Mouse (Mus musculus) megakaryocyte, embryonic 14.5 days (primary cell): ENCODE measurements at regions not wholly inside any gene's neighbourhood (a gene's known extent, or its start where the extent isn't known, plus 50 kb on each side); places are given as distances from the start of the nearest gene placed in this dataset.

Experiments
- H3K27me3 ChIP-seq: replicated peaks from 2 replicates; pipeline ENCODE3; 2012; ENCODE audit warnings: inconsistent platforms
- H3K36me3 ChIP-seq: replicated peaks from 2 replicates; pipeline ENCODE3; 2012; ENCODE audit warnings: low read length, inconsistent platforms, mixed read lengths
- H3K4me1 ChIP-seq: 2 replicates; pipeline ENCODE4 v1.6.1; 2012; ENCODE audit warnings: inconsistent platforms
- H3K4me3 ChIP-seq: replicated peaks from 2 replicates; pipeline ENCODE3; 2012; ENCODE audit warnings: moderate library complexity, mild to moderate bottlenecking, inconsistent platforms
- H3K9me3 ChIP-seq: 2 replicates; pipeline ENCODE4 v1.6.1; 2012; ENCODE audit warnings: inconsistent platforms
- FLI1 ChIP-seq: IDR thresholded peaks from 2 replicates; pipeline ENCODE4 v1.6.1; 2012; ENCODE audit warnings: low read length, inconsistent platforms, mixed read lengths
- GATA1 ChIP-seq: IDR thresholded peaks from 3 replicates; pipeline ENCODE4 v1.6.1; 2012; ENCODE audit warnings: mixed read lengths, low read length, inconsistent platforms, borderline replicate concordance

DNA sequence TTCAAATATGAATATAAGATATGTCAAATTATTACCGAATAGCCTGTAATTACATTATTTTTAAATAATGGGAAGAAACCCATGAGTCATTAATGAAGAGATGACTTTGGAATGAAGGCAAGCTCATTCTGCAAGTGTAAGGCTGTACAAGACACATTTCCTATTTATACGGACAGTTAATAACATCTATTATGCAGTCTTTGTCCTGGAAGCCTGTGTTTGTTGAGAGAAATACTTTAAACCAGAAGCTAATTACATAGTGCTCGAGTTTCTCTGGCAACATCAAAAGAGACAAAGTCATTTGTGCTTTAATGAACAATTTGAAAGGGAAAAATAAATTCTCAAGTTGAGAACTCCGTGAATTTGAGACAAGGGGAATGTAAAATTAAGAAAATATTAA, 242.5 kb upstream of the BC052040 start:
- no peak for TF ChIP-seq FLI1
- TF ChIP-seq GATA1 = no peak
- Histone ChIP-seq H3K4me3 (no peak overlapping the region), H3K9me3 (peaks cover 17% of the 10 kb centered on the region), H3K36me3 (no peaks in the 10 kb centered on the region), H3K27me3 (no peaks in the 10 kb centered on the region), H3K4me1 (no peaks in the 10 kb centered on the region)

DNA sequence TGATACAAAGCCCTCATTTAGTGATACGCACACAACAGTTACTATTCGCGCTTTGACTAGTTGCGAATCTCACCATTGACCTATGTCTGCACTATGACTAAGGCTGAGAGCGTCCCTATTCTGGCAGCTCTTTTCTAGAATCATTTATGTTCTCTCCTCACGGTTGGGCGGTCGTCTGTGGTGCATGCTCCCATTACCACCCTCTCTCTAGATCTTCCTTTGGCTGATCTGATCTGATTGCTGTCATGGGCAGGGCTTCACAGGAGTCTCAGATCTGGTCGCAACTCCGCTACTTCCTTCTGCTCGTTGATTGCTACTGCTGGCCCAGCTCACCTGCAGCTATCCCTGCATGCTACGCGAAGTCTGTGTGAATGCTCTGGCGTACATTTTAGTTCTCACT, 239.2 kb upstream of the BC052040 start:
- no peak for TF ChIP-seq GATA1
- Histone ChIP-seq H3K36me3 (no peaks in the 10 kb centered on the region), H3K27me3 (no peaks in the 10 kb centered on the region), H3K4me3 (no peak overlapping the region), H3K9me3 (peaks cover 16% of the 10 kb centered on the region), H3K4me1 (no peaks in the 10 kb centered on the region)

- no peaks in the 10 kb centered on the region for H3K36me3 ChIP-seq
- H3K9me3 ChIP-seq = peaks cover 16% of the 10 kb centered on the region
- no peak overlapping the region for H3K4me3 ChIP-seq
- no peaks in the 10 kb centered on the region for H3K4me1 ChIP-seq
- TF ChIP-seq GATA1 (no peak), FLI1 (no peak)
- H3K27me3 ChIP-seq = no peaks in the 10 kb centered on the region
Observed at GRCm38 (mm10) chr2:115346551-115346950, 235.0 kb upstream of the BC052040 start.

- H3K36me3 ChIP-seq = no peaks in the 10 kb centered on the region
- TF ChIP-seq GATA1 = no peak
- TF ChIP-seq FLI1 = no peak
- no peaks in the 10 kb centered on the region for H3K4me1 ChIP-seq
- no peak overlapping the region for H3K4me3 ChIP-seq
- H3K9me3 ChIP-seq = peaks cover 4% of the 10 kb centered on the region; the same call in 1 of the 2 replicates
- no peaks in the 10 kb centered on the region for H3K27me3 ChIP-seq
Observed at GRCm38 (mm10) chr2:115348263-115348662, 233.3 kb upstream of the BC052040 start.

GRCm38 (mm10) chr2:115371072-115371471, 210.4 kb upstream of the BC052040 start:
- H3K4me3 ChIP-seq = no peak overlapping the region
- H3K36me3 ChIP-seq = no peaks in the 10 kb centered on the region
- no peaks in the 10 kb centered on the region for H3K27me3 ChIP-seq
- H3K9me3 ChIP-seq = peaks cover 12% of the 10 kb centered on the region
- H3K4me1 ChIP-seq = no peaks in the 10 kb centered on the region
- TF ChIP-seq GATA1 = no peak

- no peaks in the 10 kb centered on the region for H3K36me3 ChIP-seq
- TF ChIP-seq GATA1 (no peak), FLI1 (no peak)
- no peaks in the 10 kb centered on the region for H3K4me1 ChIP-seq
- H3K9me3 ChIP-seq = peaks cover 4% of the 10 kb centered on the region
- no peaks in the 10 kb centered on the region for H3K27me3 ChIP-seq
- H3K4me3 ChIP-seq = no peak overlapping the region
Observed at GRCm38 (mm10) chr2:115375336-115375735, 206.2 kb upstream of the BC052040 start.

- no peaks in the 10 kb centered on the region for H3K4me1 ChIP-seq
- peaks cover 24% of the 10 kb centered on the region for H3K9me3 ChIP-seq
- H3K4me3 ChIP-seq = no peak overlapping the region
- H3K36me3 ChIP-seq = no peaks in the 10 kb centered on the region
- TF ChIP-seq FLI1 (no peak), GATA1 (no peak)
- H3K27me3 ChIP-seq = no peaks in the 10 kb centered on the region
Observed at GRCm38 (mm10) chr2:115384414-115385180, 196.9 kb upstream of the BC052040 start.

DNA sequence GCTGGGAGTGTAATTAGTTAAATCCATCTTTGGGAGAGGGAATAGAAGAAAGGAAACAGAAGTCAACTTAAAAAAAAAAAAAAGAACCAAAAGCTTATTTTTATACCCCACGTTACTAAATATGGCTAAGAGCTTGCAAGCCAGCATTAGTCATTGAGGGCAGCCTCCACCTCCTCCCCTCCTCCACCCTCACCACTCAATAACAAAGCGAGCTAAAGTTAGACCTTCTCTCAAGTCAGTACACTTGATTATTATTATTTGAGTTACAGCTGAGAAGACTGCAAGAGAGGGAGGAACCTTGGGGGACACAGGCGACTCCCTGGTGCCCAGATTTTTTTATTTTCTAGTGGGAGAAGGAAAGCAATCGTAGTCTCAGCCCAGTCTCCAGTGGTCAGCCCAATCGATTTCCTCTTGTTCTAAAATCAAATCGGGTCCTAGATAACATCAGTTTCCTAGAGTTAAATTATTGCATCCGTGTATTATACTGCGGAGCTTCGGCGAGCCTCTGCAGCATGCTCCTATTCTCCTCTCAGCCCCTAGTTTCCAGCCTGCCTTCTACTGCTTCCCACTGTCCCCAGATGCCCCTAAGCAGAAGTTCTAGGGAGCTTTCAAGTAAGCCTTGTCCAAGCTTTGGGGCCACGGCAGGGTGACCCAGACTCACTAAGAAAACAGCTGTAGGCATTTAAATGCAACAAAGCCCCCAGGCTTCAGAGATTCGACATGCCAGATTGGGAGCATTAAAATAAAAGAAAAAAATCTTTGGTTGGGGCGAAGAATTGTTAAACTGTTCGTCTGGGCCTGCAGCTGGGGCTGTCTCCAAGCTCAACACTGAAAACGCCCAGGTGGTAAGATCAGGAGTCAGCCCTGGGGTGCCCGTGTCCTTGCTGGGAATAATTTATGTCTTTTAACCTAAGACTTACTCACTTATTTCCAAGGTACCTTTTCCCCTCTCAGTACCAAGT, 196.0 kb upstream of the BC052040 start:
- TF ChIP-seq GATA1 (no peak), FLI1 (no peak)
- no peaks in the 10 kb centered on the region for H3K27me3 ChIP-seq
- H3K36me3 ChIP-seq = no peaks in the 10 kb centered on the region
- peaks cover 24% of the 10 kb centered on the region for H3K9me3 ChIP-seq
- H3K4me1 ChIP-seq = no peaks in the 10 kb centered on the region
- H3K4me3 ChIP-seq = no peak overlapping the region

DNA sequence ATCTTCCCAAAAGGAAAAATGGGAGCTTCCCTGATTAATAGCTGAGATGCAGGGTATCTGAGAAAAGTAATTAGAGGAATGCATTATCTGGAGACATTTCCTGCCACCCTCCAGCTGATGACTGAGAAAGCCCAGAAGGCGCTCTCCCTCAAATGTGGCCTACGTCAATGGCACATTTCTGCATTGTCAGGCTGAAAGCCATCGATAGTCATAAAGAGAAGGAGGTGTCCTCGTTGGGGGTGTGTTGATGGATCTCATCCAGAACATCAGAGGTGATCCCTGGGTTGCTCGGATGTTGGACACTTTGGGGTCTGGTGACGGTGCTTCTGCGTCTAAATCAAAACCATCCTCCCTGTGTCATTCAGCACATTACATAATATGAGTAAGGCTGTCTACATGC, 189.9 kb upstream of the BC052040 start:
- Histone ChIP-seq H3K4me3 (no peak overlapping the region), H3K27me3 (no peaks in the 10 kb centered on the region), H3K9me3 (peaks cover 30% of the 10 kb centered on the region), H3K36me3 (no peaks in the 10 kb centered on the region), H3K4me1 (no peaks in the 10 kb centered on the region)
- no peak for TF ChIP-seq GATA1
- TF ChIP-seq FLI1 = no peak

DNA sequence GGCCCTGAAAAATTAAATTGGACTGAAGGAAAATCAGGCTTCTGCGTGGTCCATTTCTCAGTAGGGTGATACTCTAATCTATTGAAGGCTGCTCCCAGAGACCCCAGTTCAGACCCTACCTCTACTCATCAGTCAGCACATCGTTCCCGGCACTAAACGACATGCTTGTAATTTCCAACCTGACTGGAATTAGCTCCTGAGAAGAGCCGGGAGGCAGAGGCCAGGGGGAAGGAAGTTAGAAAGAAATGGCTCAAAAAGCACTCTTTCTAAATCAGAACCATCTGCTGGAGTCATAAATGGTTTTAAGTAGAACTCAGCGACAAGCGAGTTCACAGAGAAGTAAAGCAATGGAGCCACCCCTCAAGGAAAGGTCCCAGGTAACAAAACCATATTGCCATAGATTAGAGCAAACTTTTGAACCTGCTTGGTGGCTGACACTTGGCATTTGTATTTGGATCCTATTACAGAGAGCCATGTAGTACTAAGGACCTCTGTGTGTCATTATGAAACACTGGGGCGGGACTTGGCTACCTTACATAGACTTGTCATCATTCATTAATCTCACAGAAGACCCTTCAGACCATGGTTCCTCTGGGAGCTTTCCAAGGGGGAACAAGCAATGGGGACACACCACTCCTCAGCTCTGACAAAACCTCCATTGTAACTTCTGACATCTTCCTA, 189.3 kb upstream of the BC052040 start:
- Histone ChIP-seq H3K27me3 (no peaks in the 10 kb centered on the region), H3K4me1 (no peaks in the 10 kb centered on the region), H3K9me3 (peaks cover 29% of the 10 kb centered on the region), H3K36me3 (no peaks in the 10 kb centered on the region), H3K4me3 (no peak overlapping the region)
- TF ChIP-seq GATA1 (no peak), FLI1 (no peak)
